ENCODE assay signal across 41 mouse cellular contexts in genomic region chr7:145304153-145304552, GRCm38 (mm10). TPM values are rescaled to one million over a fixed set of nuclear protein-coding genes. Genes with fewer than 3 reads are reported as not detected.
"Had no signal": no experiment of that assay in that cellular context is flagged by ENCODE, and none has a peak within 500 bp of the region (broad histone marks: within the 10 kb centered on the region; RNA-seq: fewer than 3 reads in every experiment).

No protein-coding gene starts in this region.

- H3K4me2 ChIP-seq: heart, embryonic 13.5 days; heart, embryonic 15.5 days; hindbrain, embryonic 12.5 days; hindbrain, embryonic 13.5 days; hindbrain, embryonic 14.5 days; hindbrain, embryonic 15.5 days; intestine, embryonic 15.5 days; kidney, embryonic 15.5 days had no signal

- H3K27ac ChIP-seq: heart, embryonic 13.5 days; heart, embryonic 15.5 days; hindbrain, embryonic 10.5 days; hindbrain, embryonic 12.5 days; hindbrain, embryonic 13.5 days; hindbrain, embryonic 14.5 days; hindbrain, embryonic 15.5 days; hindbrain, postnatal 0 days; intestine, embryonic 15.5 days; kidney, embryonic 15.5 days; kidney, postnatal 0 days; layer of hippocampus, adult 2 months; left cerebral cortex, adult 2 months had no signal

- H3K27me3 ChIP-seq: hindbrain, embryonic 12.5 days; hindbrain, embryonic 15.5 days; intestine, embryonic 15.5 days; kidney, embryonic 15.5 days had no signal

- H3K9me3 ChIP-seq: heart, embryonic 13.5 days; heart, embryonic 15.5 days; hindbrain, embryonic 10.5 days; hindbrain, embryonic 12.5 days; hindbrain, embryonic 13.5 days; hindbrain, embryonic 15.5 days; intestine, embryonic 15.5 days; kidney, embryonic 15.5 days had no signal

- H3K4me3 ChIP-seq: heart, embryonic 13.5 days; heart, embryonic 15.5 days; hindbrain, embryonic 10.5 days; hindbrain, embryonic 12.5 days; hindbrain, embryonic 13.5 days; hindbrain, embryonic 15.5 days; intestine, embryonic 15.5 days; kidney, embryonic 15.5 days; layer of hippocampus, adult 2 months; left cerebral cortex, adult 2 months had no signal

- DNase-seq: heart, postnatal 10 days; heart, postnatal 14 days; heart, postnatal 36 days; heart, postnatal 4 days; kidney, adult 11 months; kidney, adult 18-20 months; kidney, adult 2 months; kidney, adult 8-10 months; kidney, adult 9 months; kidney, postnatal 10 days; kidney, postnatal 14 days; kidney, postnatal 25 days; kidney, postnatal 36 days; kidney, postnatal 4 days; layer of hippocampus, adult 9-11 months; layer of hippocampus, postnatal 36 days had no signal

- H3K9ac ChIP-seq: heart, embryonic 13.5 days; heart, embryonic 15.5 days; hindbrain, embryonic 12.5 days; hindbrain, embryonic 13.5 days; hindbrain, embryonic 14.5 days; hindbrain, embryonic 15.5 days; intestine, embryonic 15.5 days; kidney, embryonic 15.5 days had no signal

- H3K36me3 ChIP-seq: heart, embryonic 13.5 days; heart, embryonic 15.5 days; hindbrain, embryonic 10.5 days; hindbrain, embryonic 12.5 days; hindbrain, embryonic 13.5 days; hindbrain, embryonic 15.5 days; intestine, embryonic 15.5 days; kidney, embryonic 15.5 days had no signal

- ATAC-seq: hindbrain, embryonic 16.5 days; hindbrain, postnatal 0 days; inflammation-experienced regulatory T-cells, adult 6 months; intestine, embryonic 15.5 days; intestine, embryonic 16.5 days; intestine, postnatal 0 days had no signal

RNA-seq across cellular contexts. Expression of gene Mrgprf, which starts 3.5 kb away (rescaled TPM):
- polyA plus RNA-seq: inflammation-experienced regulatory T-cells, adult 6 months had no signal

RNA-seq across cellular contexts. Expression of gene Mrgprd, which starts 10.5 kb away (rescaled TPM):
- polyA plus RNA-seq: heart, embryonic 13.5 days; heart, embryonic 14.5 days; heart, embryonic 15.5 days; heart, embryonic 16.5 days; heart, postnatal 0 days; hindbrain, embryonic 10.5 days; hindbrain, embryonic 11.5 days; hindbrain, embryonic 12.5 days; hindbrain, embryonic 13.5 days; hindbrain, embryonic 14.5 days; hindbrain, embryonic 15.5 days; hindbrain, postnatal 0 days; inflammation-experienced regulatory T-cells, adult 6 months; intestine, embryonic 14.5 days; intestine, embryonic 15.5 days; intestine, embryonic 16.5 days; intestine, postnatal 0 days; kidney, adult 2 months; kidney, embryonic 14.5 days; kidney, embryonic 15.5 days; kidney, embryonic 16.5 days; kidney, postnatal 0 days; large intestine, adult 2 months had no signal
